Mouse (Mus musculus) bone marrow, adult 2 months (tissue): ENCODE data around the gene Uts2.

Source experiments
- CTCF ChIP-seq: fragments of 200-500 bp; IDR thresholded peaks from 2 replicates; pipeline ENCODE4 v1.5.1; 2011; ENCODE audit warnings: low read length, control low read depth; ENCODE audit not compliant: control insufficient read depth, insufficient read depth
- POLR2A ChIP-seq: fragments of 200-500 bp; IDR thresholded peaks from 2 replicates; pipeline ENCODE4 v1.6.1; 2011; ENCODE audit warnings: low read depth, mild to moderate bottlenecking, control low read depth, low read length, borderline replicate concordance; ENCODE audit not compliant: control insufficient read depth

DNA sequence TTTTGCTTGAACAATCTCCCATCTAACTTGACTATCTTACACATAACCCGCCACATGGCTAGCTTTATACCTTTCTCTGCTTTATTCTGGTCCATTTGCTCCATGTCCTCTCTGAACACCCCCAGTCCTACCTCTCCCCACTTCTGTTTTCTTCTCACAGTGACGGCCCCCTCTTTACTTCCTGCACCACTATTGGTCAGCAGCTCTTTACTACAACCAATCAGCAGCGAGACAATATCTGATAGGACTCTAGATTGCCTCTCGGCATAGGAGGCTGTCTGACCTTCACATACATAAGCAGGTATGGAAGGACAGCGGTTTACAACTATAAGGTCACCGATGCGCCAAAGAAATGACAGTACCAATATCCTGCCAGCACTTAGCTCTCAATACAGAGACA, 39.6 kb downstream of the Uts2 start:
- TF ChIP-seq CTCF, result no peak
- TF ChIP-seq POLR2A, result no peak
